Mouse (Mus musculus) intestine, embryonic 16.5 days (tissue): Measurements from ENCODE around the gene Dgkb. TPM values are rescaled to one million over a fixed set of nuclear protein-coding genes. Genes with fewer than 3 reads are reported as not detected.

Experiments
- ATAC-seq: fragments of 200-750 bp; cut with Nextera tagmentation; 2 replicates; pipeline ENCODE4 v1.8.0; 2017; ENCODE audit warnings: moderate TSS enrichment, moderate library complexity
- H3K27ac ChIP-seq: fragments of 300-500 bp; sonication (generic); 2 replicates; pipeline ENCODE4 v1.5.1; 2014; ENCODE audit warnings: mild to moderate bottlenecking, low read length
- H3K27me3 ChIP-seq: fragments of 300-500 bp; sonication (generic); replicated peaks from 2 replicates; pipeline ENCODE4 v1.6.1; 2014; ENCODE audit warnings: low read length, control low read depth, mixed read lengths; ENCODE audit not compliant: control insufficient read depth, insufficient read depth
- H3K36me3 ChIP-seq: fragments of 300-500 bp; sonication (generic); 2 replicates; pipeline ENCODE4 v1.6.1; 2014; ENCODE audit warnings: low read length, control low read depth; ENCODE audit not compliant: control insufficient read depth, insufficient read depth
- H3K4me1 ChIP-seq: fragments of 300-500 bp; sonication (generic); 2 replicates; pipeline ENCODE4 v1.6.1; 2014; ENCODE audit warnings: low read length, control low read depth, mixed read lengths; ENCODE audit not compliant: control insufficient read depth, insufficient read depth
- H3K4me2 ChIP-seq: fragments of 300-500 bp; sonication (generic); 2 replicates; pipeline ENCODE4 v1.6.1; 2014; ENCODE audit warnings: low read depth, low read length, control low read depth
- H3K4me3 ChIP-seq: fragments of 300-500 bp; sonication (generic); 2 replicates; pipeline ENCODE4 v1.5.1; 2014; ENCODE audit warnings: mild to moderate bottlenecking, low read length
- H3K9ac ChIP-seq: fragments of 300-500 bp; sonication (generic); 2 replicates; pipeline ENCODE4 v1.6.1; 2014; ENCODE audit warnings: low read depth, low read length
- H3K9me3 ChIP-seq: fragments of 300-500 bp; sonication (generic); 2 replicates; pipeline ENCODE4 v1.6.1; 2016; ENCODE audit warnings: low read length, control low read depth; ENCODE audit not compliant: control insufficient read depth
- WGBS: fragments of 180-500 bp; shearing (Covaris S2); extraction: QIAGEN DNeasy Blood & Tissue Kit; methylation state at CpG from one replicate; pipeline ENCODE4 v1.1.7; 2014; 5-methylcytosine and 5-hydroxymethylcytosine counted together
- polyA plus RNA-seq: library from polyadenylated mRNA; unstranded; fragments of >200 nt; fragmentation: Nextera tagmentation; extraction: Ambion mirVana; gene quantifications from 2 replicates; pipeline ENCODE4 v1.2.1, GENCODE M21; 2015

Gene Dgkb
- polyA plus RNA-seq, 1 experiment from 2014 or later, result 5.4 TPM

DNA sequence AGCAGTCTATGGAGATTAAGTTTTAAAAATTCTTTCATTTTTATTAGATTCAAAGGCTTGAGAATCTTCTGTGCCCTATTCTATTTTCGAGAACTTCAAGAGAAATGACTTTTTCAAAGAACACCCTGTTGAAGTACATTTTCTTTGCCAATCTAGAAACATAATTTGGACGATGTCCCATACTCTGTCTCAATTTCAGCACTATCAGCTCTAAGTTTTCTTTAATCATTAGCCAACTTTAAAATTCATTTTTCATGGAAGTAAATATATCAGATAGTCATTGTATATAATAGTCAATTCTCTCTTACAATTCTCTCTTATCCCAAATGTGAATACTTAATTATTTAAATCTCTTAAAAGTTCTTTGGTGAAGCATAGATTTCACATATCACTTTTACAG is 570.1 kb downstream of the Dgkb start:
- Histone ChIP-seq H3K27me3 (no peaks in the 10 kb centered on the region), H3K9me3 (no peaks in the 10 kb centered on the region), H3K9ac (no peak overlapping the region), H3K4me2 (no peak overlapping the region), H3K4me1 (no peaks in the 10 kb centered on the region), H3K27ac (no peak overlapping the region), H3K4me3 (no peak overlapping the region), H3K36me3 (no peaks in the 10 kb centered on the region)
- WGBS, result 78% methylated on average over 2 of the region's 2 CpGs
- no peak for ATAC-seq

DNA sequence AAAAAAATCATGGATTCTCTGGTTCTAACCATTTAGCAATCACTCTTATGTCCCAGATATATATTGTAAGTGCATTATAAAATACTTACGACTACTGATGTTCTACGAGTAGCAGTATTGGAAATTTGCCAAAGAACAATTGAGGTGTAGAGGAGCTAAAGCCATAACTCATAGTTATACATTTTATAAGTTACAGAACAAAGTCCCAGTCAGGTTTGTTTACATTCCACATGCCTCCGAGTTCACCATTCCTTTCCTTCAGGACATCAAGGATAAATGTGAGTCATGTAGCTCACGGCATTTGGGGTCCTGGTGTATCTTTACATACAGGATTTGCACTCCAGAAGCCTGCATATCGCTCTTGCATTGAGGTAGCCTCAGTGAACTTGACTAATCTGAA is 570.7 kb downstream of the Dgkb start:
- WGBS, result 32% methylated on average over 5 of the region's 5 CpGs
- no peaks in the 10 kb centered on the region for H3K36me3 ChIP-seq
- H3K27me3 ChIP-seq, result no peaks in the 10 kb centered on the region
- H3K4me2 ChIP-seq, result no peak overlapping the region
- H3K9ac ChIP-seq, result no peak overlapping the region
- ATAC-seq, result peak; percentile 87
- no peak overlapping the region for H3K4me3 ChIP-seq
- no peaks in the 10 kb centered on the region for H3K4me1 ChIP-seq
- no peak overlapping the region for H3K27ac ChIP-seq
- H3K9me3 ChIP-seq, result no peaks in the 10 kb centered on the region

DNA sequence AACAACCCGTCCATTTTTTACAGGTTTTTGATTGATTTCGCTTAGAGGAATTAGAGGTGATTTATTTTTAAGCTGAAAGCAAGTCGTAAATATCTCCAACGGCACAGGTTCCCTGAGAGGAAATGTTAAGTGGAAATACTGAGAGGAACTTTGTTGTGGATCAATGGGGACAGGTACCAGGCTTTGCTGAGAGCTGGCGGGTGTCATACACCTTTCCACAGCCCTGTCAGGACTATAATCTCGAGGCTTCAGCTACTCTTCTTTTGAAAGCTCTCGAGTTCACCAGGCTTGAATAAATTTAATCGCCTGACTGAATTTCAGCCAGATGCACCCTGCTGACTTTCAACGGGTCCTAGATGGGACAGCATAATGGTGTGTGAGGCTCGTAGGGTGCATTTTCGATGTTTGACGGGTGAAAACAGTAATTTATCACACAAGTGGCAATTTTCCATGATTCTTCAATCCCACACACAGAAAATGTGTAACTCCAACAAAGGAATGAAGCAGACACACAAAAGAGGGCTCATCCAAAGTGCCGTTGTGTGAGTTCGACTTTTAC is 580.3 kb downstream of the Dgkb start:
- no peak for ATAC-seq
- Histone ChIP-seq H3K4me3 (no peak overlapping the region), H3K4me2 (no peak overlapping the region), H3K9me3 (no peaks in the 10 kb centered on the region), H3K4me1 (no peaks in the 10 kb centered on the region), H3K36me3 (no peaks in the 10 kb centered on the region), H3K9ac (no peak overlapping the region), H3K27me3 (no peaks in the 10 kb centered on the region), H3K27ac (no peak overlapping the region)
- WGBS, result 53% methylated on average over 14 of the region's 14 CpGs

DNA sequence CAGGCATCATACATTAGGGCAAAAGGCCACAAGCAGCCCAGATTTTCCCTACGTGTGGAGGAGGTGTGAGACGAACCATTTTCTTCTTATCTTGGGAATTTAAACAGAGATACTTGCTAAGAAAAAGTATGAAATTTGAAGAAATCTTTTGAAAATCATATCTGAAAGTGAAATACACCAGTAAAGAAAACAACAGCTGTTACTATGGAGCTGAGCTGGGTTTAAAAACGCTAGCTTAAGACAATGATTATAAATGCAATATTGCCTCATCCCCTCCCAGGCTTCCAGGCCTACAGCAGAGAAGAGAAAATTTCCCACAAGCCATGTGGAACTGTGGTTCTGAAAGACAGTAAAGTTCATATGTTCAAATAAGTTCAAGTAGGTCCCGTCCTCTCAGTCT is 582.6 kb downstream of the Dgkb start:
- Histone ChIP-seq H3K9me3 (no peaks in the 10 kb centered on the region), H3K27me3 (no peaks in the 10 kb centered on the region), H3K4me1 (no peaks in the 10 kb centered on the region), H3K27ac (no peak overlapping the region), H3K9ac (no peak overlapping the region), H3K4me2 (no peak overlapping the region), H3K36me3 (no peaks in the 10 kb centered on the region), H3K4me3 (no peak overlapping the region)
- 72% methylated on average over 4 of the region's 4 CpGs for WGBS
- no peak for ATAC-seq

DNA sequence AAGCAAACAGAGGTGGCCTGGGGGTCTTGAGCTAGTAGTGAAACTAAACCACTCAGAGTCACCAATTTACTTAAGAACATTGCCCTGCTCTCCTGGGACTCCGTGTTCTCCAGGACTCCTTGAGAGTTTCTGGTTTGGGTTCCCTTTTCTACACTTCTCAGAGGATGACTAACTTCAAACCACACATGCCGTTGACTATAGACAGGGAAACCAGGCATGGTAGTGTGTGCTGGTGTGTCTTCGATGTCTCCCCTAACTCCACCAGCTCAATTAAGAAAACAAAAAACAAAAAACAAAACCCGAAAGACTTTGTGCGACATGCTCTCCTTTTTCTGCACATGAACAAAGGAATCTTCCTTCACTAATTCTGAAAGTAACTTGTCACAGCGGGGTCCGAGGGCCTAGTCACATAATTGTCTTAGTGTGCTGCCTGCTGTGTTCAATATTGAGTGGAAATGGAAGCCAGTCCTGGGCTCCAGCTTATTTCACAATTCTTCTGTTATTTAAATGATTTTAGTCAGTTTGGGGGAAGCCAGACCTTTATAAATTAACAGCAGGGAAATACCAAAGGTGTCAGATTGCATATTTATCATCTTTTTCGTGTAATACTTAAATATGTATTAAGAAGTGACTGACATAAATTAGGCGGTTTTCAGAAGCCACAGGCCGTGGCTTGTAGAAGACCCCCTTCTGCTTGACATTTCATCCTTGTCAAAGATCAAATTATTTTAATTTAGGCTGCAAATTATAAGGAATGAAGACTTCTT is 618.0 kb downstream of the Dgkb start:
- Histone ChIP-seq H3K36me3 (no peaks in the 10 kb centered on the region), H3K9me3 (no peaks in the 10 kb centered on the region), H3K27ac (no peak overlapping the region), H3K27me3 (no peaks in the 10 kb centered on the region), H3K4me1 (no peaks in the 10 kb centered on the region), H3K9ac (no peak overlapping the region), H3K4me2 (no peak overlapping the region), H3K4me3 (no peak overlapping the region)
- 65% methylated on average over 10 of the region's 10 CpGs for WGBS
- no peak for ATAC-seq

DNA sequence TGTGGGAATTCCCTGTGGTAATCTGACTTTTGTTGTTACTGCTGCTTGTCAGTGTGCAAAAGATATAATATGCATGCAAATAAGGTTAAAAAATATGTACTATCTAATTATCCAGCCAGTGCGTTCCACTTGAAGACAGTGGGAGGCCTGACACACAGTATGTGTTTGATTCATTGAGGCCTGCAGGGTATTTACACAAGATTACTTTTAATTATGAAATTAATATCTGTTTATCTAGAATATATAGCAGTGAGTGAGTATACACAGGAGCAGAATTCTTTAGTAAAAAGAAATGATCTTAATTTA is 618.6 kb downstream of the Dgkb start:
- Histone ChIP-seq H3K4me1 (no peaks in the 10 kb centered on the region), H3K4me2 (no peak overlapping the region), H3K9ac (no peak overlapping the region), H3K27me3 (no peaks in the 10 kb centered on the region), H3K4me3 (no peak overlapping the region), H3K36me3 (no peaks in the 10 kb centered on the region), H3K9me3 (no peaks in the 10 kb centered on the region), H3K27ac (no peak overlapping the region)
- WGBS, result 65% methylated on average over 1 of the region's 1 CpGs
- ATAC-seq, result no peak

DNA sequence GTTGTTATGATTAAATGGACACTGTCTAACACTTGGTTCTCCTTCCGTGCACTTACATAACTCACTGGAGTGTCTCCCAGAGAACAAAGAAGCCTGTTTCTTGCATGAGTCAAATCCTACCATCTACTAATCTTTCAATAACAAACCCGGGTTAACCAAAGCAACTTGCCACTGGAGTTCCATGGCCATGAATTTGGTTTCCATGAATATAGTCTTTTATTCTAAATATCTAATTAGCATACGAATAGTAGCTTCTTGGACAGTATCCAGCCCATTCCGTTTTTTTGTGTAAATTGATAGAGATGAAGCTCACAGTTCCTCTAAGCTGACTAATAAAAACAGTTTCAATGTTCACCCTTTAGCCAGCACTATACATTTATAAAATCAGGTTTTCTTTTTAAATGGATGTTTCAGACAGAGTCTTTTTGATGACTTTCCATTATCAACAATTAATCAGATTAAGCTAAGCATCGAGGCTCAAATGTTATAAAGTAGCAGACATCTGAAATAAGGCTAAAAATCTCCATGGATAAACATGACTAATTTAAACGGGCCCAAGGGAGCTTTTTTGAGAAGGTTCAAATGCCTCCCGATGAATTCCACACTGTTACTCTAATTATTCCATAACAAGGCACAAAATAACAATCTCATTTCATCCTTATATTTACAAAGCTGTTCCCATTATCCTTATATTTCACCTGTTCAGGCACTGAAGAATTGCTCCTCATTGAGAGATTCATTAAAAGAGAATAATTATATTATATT is 633.0 kb downstream of the Dgkb start:
- no peak for ATAC-seq
- Histone ChIP-seq H3K4me2 (no peak overlapping the region), H3K9ac (no peak overlapping the region), H3K27me3 (no peaks in the 10 kb centered on the region), H3K36me3 (no peaks in the 10 kb centered on the region), H3K4me3 (no peak overlapping the region), H3K9me3 (no peaks in the 10 kb centered on the region), H3K27ac (no peak overlapping the region), H3K4me1 (no peaks in the 10 kb centered on the region)
- WGBS, result 71% methylated on average over 7 of the region's 7 CpGs

DNA sequence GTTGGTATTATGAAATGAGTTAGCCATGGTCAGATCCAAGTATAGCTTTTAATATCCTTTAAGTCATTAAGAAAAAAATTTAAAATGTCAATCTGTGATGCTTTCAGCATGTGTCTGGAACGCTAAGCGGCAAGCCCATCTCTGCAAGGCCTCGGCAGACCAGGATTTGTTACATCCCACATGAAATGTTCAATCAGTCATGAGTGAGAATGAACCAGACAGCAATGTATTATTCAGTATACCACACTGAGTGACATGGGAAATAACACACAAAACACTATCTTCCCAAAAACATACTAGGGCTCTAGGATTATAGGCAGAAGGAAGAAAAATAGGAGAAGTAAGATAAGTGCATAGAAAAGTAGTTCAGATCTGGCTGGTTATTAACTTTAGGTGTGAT is 634.2 kb downstream of the Dgkb start:
- H3K4me1 ChIP-seq, result no peaks in the 10 kb centered on the region
- WGBS, result 78% methylated on average over 3 of the region's 3 CpGs

DNA sequence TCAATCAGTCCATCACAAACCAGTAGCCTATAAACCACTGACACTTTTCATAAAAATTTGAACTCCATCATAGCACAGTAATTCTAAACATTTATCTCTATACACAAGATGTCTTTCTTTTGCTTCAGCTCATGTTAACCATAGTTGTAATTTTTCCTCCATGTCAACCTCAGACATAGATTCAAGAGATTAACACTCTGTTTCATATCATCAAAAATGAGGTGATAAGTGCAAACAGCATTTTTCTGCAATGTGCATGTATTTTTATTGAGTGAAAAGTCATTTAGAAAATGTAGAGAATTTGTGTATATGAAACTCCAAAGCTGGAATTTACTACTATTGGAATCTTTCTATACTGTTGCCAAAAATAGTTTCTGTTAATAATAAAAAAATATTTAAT is 650.7 kb downstream of the Dgkb start:
- H3K27me3 ChIP-seq, result no peaks in the 10 kb centered on the region
- no peak overlapping the region for H3K4me3 ChIP-seq
- no peaks in the 10 kb centered on the region for H3K9me3 ChIP-seq
- H3K4me1 ChIP-seq, result no peaks in the 10 kb centered on the region
- no peak overlapping the region for H3K9ac ChIP-seq
- no peaks in the 10 kb centered on the region for H3K36me3 ChIP-seq
- H3K27ac ChIP-seq, result no peak overlapping the region
- no peak overlapping the region for H3K4me2 ChIP-seq
- ATAC-seq, result no peak

More for the DNA sequence above, 634.2 kb downstream of the Dgkb start:
- no peak overlapping the region for H3K4me2 ChIP-seq
- no peaks in the 10 kb centered on the region for H3K36me3 ChIP-seq
- no peak for ATAC-seq
- H3K9ac ChIP-seq, result no peak overlapping the region
- no peaks in the 10 kb centered on the region for H3K9me3 ChIP-seq
- no peak overlapping the region for H3K4me3 ChIP-seq
- no peak overlapping the region for H3K27ac ChIP-seq
- H3K27me3 ChIP-seq, result no peaks in the 10 kb centered on the region
